Mouse (Mus musculus): ENCODE measurements at regions not wholly inside any gene's neighbourhood (a gene's known extent, or its start where the extent isn't known, plus 50 kb on each side); places are given as distances from the start of the nearest gene placed in this dataset.

DNA sequence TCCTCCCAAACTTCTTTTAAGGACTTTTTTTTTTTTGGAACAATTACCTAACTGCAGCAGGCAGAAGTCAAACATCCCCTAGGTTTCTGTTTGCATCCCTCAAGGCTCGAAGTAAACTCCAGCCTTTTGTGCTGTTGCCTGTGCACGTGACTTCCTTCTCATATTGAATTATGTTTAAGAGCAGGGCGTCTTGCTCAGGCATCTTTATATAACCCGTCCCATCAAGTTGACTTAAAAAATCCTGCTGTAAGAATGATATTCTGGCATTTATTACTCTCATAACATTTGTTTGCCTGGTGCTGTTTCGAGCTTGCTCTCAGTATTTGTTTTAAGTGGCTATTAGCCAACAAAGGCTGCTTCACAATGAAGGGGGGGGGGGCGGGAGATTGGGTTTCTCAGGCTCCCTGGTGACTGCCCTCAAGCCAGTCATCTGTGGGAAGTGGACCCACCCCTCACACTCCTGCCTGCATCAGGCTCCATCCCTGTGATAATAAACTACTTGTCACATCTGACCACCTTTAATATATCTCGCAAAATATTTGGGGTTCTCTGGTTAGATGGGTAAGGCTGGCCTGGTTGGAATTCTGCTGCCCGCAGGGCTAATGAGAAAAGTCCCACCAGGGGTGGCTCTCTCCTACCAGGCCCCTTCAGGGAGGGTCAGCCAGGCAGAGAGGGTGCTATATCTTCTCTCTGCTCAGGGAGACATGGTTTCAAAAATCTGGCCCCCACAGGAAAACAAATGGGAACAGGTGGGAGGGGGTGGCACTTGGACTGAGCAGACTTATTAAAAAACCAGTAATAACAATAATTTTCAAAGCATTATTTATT, 277.1 kb upstream of the Atp5g3 start:
- no peak for DNase-seq

DNA sequence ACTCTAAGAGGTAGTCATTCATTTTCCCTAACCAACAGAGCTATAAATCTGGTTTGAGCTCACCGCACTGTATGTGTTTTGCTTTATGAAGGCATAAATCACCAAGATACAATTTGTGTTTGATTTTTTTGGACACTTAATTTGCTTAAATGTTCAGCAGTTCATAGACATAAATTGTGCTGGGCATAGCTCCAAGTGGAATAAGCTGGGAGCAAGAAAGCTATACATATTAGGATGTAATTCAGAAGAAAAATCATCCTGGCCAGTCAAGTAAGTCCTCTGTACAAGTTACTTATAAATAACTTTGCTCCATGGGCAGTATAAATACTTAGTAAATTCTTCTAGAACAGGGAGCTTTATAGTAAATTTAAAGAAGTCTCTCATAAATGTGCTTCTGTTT, 267.0 kb upstream of the Atp5g3 start:
- DNase-seq, result no peak

GRCm38 (mm10) chr2:74168776-74169570, 257.8 kb upstream of the Atp5g3 start:
- DNase-seq, result peak; percentile 30

DNA sequence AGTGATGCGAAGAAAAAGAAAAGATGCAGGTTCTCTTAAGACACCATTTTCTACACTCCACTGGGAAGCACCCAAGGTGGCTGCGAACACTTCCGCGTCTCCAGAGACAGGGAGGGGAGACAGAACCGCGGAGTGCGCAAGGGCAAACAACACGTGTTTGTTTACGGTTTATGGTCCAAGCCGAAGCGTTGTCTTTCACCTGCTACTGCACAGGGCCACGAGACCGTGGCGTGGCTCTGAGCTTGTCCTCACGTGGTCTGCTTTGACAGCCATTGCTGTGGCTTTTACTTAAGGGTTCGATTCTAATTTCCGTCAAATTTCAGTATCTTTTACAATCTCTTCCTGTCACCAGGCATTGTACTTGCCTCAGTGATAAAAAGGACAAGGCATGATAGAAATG, 257.2 kb upstream of the Atp5g3 start:
- no peak for DNase-seq

- DNase-seq, result no peak
These were observed 242.9 kb upstream of the Atp5g3 start for GRCm38 (mm10) chr2:74154062-74154461.

DNA sequence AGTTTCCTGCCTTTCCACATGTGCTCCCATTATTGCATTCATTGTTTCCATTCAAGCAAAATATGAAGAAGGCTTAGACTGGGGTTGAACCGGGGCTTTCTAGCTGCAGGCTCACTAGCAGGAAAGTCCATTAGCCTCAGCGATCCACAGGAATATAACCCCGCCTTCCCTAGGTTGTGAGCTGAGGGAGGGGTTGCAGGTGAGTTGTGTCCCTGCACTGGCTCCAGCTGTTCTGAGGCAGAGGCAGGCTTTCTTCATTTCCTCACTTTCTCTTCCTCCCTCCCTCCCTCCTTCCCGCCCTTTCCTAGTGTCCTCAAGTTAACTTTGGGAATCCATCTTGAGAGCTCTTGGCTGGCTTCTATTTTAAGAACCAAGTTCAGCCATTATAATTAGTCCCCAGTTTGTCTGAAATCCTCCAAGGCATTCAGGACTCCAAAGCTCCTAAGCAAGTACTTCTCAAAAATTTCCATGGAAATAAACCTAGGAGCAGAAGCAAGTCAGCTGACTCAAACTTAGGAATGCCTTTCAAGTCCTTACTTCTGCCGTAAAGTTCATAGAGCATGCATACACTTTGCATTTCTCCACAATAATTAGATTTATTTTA, 242.2 kb upstream of the Atp5g3 start:
- no peak for DNase-seq

DNA sequence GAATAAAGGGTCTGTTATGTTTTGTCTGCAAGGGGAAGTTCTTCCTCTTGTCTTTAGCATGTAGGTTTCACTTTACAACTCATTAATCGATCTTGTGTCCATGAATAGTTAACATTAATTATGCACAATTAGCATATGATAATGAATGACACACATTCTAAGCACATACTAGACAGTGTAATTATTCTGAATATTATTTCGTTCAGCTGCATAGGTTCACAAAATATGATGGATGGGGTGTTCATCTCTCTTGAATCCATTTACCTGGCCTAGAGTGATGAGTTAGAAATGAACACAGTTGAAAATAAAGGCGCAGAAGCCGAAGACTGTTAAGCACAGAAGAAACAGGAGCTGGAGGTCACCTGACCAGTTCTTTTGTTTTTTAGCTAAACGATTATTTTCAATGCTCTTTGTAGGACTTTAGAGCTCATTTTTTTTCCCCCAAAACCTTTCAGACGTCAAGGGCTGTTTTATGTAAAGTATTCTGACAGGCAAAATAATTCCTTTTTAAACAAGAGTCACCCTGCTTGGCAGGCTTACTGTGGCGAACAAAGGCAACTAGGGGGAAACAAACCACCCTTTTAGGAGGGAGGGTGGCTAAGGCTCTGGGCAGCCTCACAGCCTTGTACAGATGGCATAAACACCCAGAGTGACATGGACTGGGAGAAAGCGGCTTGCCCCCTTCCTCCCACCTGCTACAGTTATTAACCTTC, 241.6 kb upstream of the Atp5g3 start:
- DNase-seq, result no peak

DNA sequence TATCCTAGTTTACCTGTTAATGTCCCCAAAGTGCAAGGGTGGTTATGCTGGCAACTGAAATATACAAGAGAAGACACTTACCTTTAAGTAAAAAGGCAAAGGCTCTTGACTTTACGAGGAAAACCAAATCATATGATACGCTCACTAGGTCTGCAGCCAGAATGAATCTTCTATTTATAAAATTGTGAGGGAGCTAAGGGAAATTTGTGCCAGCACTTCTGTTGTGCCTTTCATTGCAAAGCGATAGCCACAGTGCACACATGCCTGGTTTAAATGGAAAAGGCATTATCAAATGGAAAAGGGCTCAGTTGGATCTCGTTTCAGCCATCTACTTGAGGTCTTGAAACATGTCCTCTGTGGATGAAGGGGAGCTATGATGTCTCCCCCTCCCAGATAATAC, 236.1 kb upstream of the Atp5g3 start:
- DNase-seq, result no peak

GRCm38 (mm10) chr2:74136624-74137003, 225.5 kb upstream of the Atp5g3 start:
- no peak for DNase-seq

- DNase-seq, result no peak
These were observed 225.0 kb upstream of the Atp5g3 start for GRCm38 (mm10) chr2:74135963-74136623.

GRCm38 (mm10) chr2:74130141-74130588, 219.0 kb upstream of the Atp5g3 start:
- DNase-seq, result peak; percentile 43

GRCm38 (mm10) chr2:74128782-74129538, 217.8 kb upstream of the Atp5g3 start:
- DNase-seq, result peak; percentile 68

DNA sequence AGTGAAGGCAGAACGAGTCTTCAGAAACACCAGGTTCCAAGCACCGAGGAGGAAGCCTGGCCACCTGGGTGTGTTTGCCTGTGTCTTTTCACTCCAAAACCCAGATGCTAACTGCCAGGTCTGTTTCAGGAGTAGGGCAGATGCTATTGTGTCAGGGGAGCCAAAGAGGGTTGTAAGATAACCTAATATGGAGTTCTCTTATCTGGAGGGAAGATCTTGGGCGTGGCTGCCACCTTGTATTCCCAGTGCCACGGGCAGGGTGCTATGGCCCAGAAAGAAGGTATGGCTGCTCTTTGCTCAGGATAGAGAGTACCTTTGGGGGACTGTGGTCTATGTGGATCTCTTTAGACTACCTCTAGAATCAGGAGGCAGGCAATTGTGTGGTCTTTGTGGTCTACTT, 216.0 kb upstream of the Atp5g3 start:
- DNase-seq, result no peak

DNA sequence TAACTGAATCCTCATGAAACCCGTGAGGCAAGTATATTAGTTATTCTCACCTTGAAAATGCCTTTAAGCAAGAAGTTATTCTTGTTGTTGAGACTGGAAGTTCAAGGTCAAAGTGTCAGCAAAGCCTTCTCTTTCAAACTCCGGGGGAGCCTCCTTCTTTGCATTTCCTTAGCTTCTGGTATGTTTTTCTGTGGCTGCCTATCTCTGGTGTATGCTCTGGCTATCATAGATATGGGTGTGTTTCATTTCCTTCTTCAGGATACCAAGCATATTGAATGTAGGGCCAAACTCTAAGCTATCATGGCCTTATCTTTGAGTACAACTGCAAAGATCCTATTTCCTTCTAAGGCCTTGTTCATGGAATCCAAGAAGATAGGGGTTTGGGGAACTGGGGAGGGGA, 213.1 kb upstream of the Atp5g3 start:
- DNase-seq, result no peak

GRCm38 (mm10) chr2:74123360-74124074, 212.4 kb upstream of the Atp5g3 start:
- DNase-seq, result no peak

GRCm38 (mm10) chr2:74122937-74123336, 211.8 kb upstream of the Atp5g3 start:
- DNase-seq, result no peak

DNA sequence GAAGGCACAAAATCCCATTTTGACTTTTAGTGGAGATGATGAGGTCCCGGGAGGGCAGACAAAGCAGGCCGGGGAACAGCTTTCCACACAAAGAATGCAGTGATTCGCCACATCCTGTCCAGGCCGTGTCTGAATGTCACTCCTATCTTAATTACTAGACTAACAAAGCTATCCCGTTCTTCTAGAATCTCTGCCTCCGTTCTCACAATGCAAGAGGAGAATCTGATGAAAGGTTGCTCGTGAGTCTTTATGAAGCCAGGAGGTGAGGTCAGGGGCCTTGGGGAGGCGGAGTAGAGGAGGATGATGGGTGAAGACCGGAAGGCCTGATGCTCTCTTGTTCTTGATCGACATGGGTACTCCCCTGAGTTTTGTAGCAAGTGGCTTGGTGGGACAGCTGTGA, 208.9 kb upstream of the Atp5g3 start:
- peak; percentile 28 for DNase-seq

DNA sequence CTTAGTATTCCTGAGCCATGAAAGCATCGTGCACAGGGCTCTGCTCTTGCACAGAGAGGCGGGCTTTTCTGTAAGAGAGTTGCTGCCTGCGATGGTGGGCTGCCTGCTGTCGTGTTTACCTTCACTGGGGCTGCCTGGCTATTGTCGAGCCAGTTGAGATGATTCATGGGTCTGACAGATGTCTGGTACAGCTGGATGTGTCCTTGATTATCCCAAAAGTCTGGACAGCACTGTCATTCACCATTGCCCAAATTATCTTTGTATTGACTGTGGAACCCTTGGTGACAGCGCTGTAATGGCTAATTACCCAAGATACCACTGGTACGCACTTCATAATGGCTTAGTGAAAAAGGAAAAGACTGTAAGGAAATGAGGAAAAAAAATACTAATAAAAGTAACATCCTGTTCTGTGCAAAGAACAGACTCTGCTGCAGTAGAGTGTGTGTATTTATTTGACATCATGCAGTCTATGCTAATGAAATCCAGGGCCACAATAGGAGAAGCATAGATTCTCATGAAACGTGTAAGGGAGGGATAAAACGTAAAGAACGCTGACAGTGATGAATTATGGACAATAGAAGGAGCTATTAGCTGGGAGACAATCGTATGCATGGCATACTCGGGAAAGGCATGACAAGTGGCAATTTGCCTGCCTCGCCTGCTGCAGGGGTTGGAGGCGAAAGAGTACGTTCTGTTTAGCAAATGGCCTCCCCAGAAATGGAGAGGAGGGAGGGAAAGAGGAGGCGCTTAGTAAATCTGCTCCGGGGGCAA, 208.2 kb upstream of the Atp5g3 start:
- peak; percentile 37 for DNase-seq

GRCm38 (mm10) chr2:74106472-74106871, 195.3 kb upstream of the Atp5g3 start:
- no peak for DNase-seq

GRCm38 (mm10) chr2:74099671-74100372, 188.7 kb upstream of the Atp5g3 start:
- no peak for DNase-seq

All from embryo, embryonic 11 days (tissue).